8 mouse cellular contexts compared by ENCODE assay signal in genomic region chr9:77751091-77751521, GRCm38 (mm10). TPM values are rescaled to one million over a fixed set of nuclear protein-coding genes. Genes with fewer than 3 reads are reported as not detected.
DNase-seq lines count a peak whose midpoint lies in the region; ATAC-seq and TF ChIP-seq lines count a peak whose summit lies in the region.

No protein-coding gene starts in this region.

- H3K4me2 ChIP-seq in forebrain, embryonic 12.5 days = peak overlapping the region; percentile 69
- H3K4me2 ChIP-seq in limb, embryonic 14.5 days (replicated peaks; ENCODE audit: low read depth, low read length, severe bottlenecking) = peak overlapping the region; percentile 72

- no peaks in the 10 kb centered on the region for H3K27me3 ChIP-seq in kidney, adult 2 months (replicated peaks; ENCODE audit: control insufficient read depth, insufficient read depth, low read length)
- no peaks in the 10 kb centered on the region for H3K27me3 ChIP-seq in ES-Bruce4 (ENCODE audit: control insufficient read depth, insufficient read depth, low read length, poor library complexity, severe bottlenecking)
- H3K27me3 ChIP-seq in forebrain, embryonic 12.5 days = no peaks in the 10 kb centered on the region; the same call in 1 of the 2 replicates
- H3K27me3 ChIP-seq in limb, embryonic 14.5 days (ENCODE audit: control insufficient read depth, insufficient read depth, low read length) = no peaks in the 10 kb centered on the region

- no peak for TF ChIP-seq POLR2A in kidney, adult 2 months (IDR thresholded peaks at IDR 0.05; ENCODE audit: low read depth, low read length)
- no peak for TF ChIP-seq POLR2A in ES-Bruce4 (IDR thresholded peaks at IDR 0.05; ENCODE audit: insufficient read depth, low read length)
- no peak for TF ChIP-seq POLR2A in limb, embryonic 14.5 days (IDR thresholded peaks at IDR 0.05; ENCODE audit: borderline replicate concordance, extremely low read depth, insufficient read depth, insufficient read length)
- TF ChIP-seq POLR2A in olfactory bulb, adult 2 months (IDR thresholded peaks at IDR 0.05; ENCODE audit: insufficient read depth, low read depth, low read length) = no peak

- peaks cover 9% of the 10 kb centered on the region; the same call in 1 of the 2 replicates for H3K4me1 ChIP-seq in kidney, adult 2 months (ENCODE audit: control insufficient read depth, insufficient read depth, low read length)
- no peaks in the 10 kb centered on the region for H3K4me1 ChIP-seq in ES-Bruce4 (ENCODE audit: control insufficient read depth, insufficient read depth, low read length)
- peaks cover 21% of the 10 kb centered on the region for H3K4me1 ChIP-seq in forebrain, embryonic 12.5 days
- peaks cover 5% of the 10 kb centered on the region; the same call in 1 of the 2 replicates for H3K4me1 ChIP-seq in limb, embryonic 14.5 days (ENCODE audit: control insufficient read depth, insufficient read depth, low read length)
- H3K4me1 ChIP-seq in olfactory bulb, adult 2 months (ENCODE audit: control insufficient read depth, insufficient read depth, low read length) = peaks cover 3% of the 10 kb centered on the region

- ATAC-seq in forebrain, embryonic 12.5 days (ENCODE audit: low FRiP score) = peak; percentile 1; the same call in 1 of the 2 replicates
- ATAC-seq in limb, embryonic 14.5 days (ENCODE audit: low FRiP score, low read depth) = no peak

- H3K27ac ChIP-seq in kidney, adult 2 months (ENCODE audit: insufficient read depth, low read depth, low read length) = peak overlapping the region; percentile 88
- H3K27ac ChIP-seq in ES-Bruce4 (ENCODE audit: insufficient read depth, low read length) = peak overlapping the region; percentile 76
- peak overlapping the region; percentile 84 for H3K27ac ChIP-seq in forebrain, embryonic 12.5 days
- H3K27ac ChIP-seq in limb, embryonic 14.5 days (replicated peaks; ENCODE audit: low read depth, low read length) = peak overlapping the region; percentile 66
- peak overlapping the region; percentile 87 for H3K27ac ChIP-seq in olfactory bulb, adult 2 months (ENCODE audit: insufficient read depth, low read depth, low read length)

- no peaks in the 10 kb centered on the region for H3K9me3 ChIP-seq in ES-Bruce4 (replicated peaks; ENCODE audit: control insufficient read depth, insufficient read depth, low read length, poor library complexity, severe bottlenecking)
- H3K9me3 ChIP-seq in forebrain, embryonic 12.5 days = no peaks in the 10 kb centered on the region
- H3K9me3 ChIP-seq in limb, embryonic 14.5 days (ENCODE audit: control insufficient read depth, low read length) = no peaks in the 10 kb centered on the region

- TF ChIP-seq EP300 in ES-Bruce4 (IDR thresholded peaks at IDR 0.05; ENCODE audit: insufficient read depth, low read depth, low read length) = no peak

- no peak for TF ChIP-seq CTCF in kidney, adult 2 months (conservative IDR thresholded peaks at IDR 0.05; ENCODE audit: insufficient read depth, insufficient read length, low read depth, low read length)
- TF ChIP-seq CTCF in ES-Bruce4 (IDR thresholded peaks at IDR 0.05; ENCODE audit: low read depth, low read length) = no peak
- no peak for TF ChIP-seq CTCF in olfactory bulb, adult 2 months (IDR thresholded peaks at IDR 0.05; ENCODE audit: insufficient read depth, low read depth, low read length)

- peak overlapping the region; percentile 76 for H3K4me3 ChIP-seq in kidney, adult 2 months (ENCODE audit: insufficient read depth, low read depth, low read length)
- H3K4me3 ChIP-seq in ES-Bruce4 (ENCODE audit: low read depth, low read length) = peak overlapping the region; percentile 84
- H3K4me3 ChIP-seq in forebrain, embryonic 12.5 days (replicated peaks) = peak overlapping the region; percentile 59
- peak overlapping the region; percentile 64 for H3K4me3 ChIP-seq in limb, embryonic 14.5 days (replicated peaks; ENCODE audit: low read length)
- H3K4me3 ChIP-seq in olfactory bulb, adult 2 months (ENCODE audit: insufficient read depth, low read depth, low read length) = peak overlapping the region; percentile 60

- no peaks in the 10 kb centered on the region for H3K36me3 ChIP-seq in kidney, adult 2 months (ENCODE audit: control insufficient read depth, insufficient read depth, low read length)
- no peaks in the 10 kb centered on the region for H3K36me3 ChIP-seq in ES-Bruce4 (ENCODE audit: control insufficient read depth, insufficient read depth, low read length, poor library complexity, severe bottlenecking)
- H3K36me3 ChIP-seq in forebrain, embryonic 12.5 days (replicated peaks) = no peaks in the 10 kb centered on the region
- H3K36me3 ChIP-seq in limb, embryonic 14.5 days (ENCODE audit: control insufficient read depth, insufficient read depth, low read length) = no peaks in the 10 kb centered on the region

- DNase-seq in kidney, adult 2 months = no peak
- DNase-seq in kidney, postnatal 4 days = no peak
- DNase-seq in limb, embryonic 14.5 days (ENCODE audit: low spot score) = peak; percentile 12
- no peak for DNase-seq in thymus, postnatal 4 days
- no peak for DNase-seq in layer of hippocampus, adult 8-10 months (ENCODE audit: low spot score in 2 of 2)

- H3K9ac ChIP-seq in ES-Bruce4 (ENCODE audit: low read depth, poor library complexity, severe bottlenecking) = peak overlapping the region; percentile 90
- peak overlapping the region; percentile 66 for H3K9ac ChIP-seq in forebrain, embryonic 12.5 days
- peak overlapping the region; percentile 67 for H3K9ac ChIP-seq in limb, embryonic 14.5 days (ENCODE audit: low read depth, low read length, severe bottlenecking)

- WGBS in kidney, adult 2 months = under 1% methylated on average over 12 of the region's 12 CpGs
- 2% methylated on average over 12 of the region's 12 CpGs for WGBS in forebrain, embryonic 12.5 days
- 2% methylated on average over 12 of the region's 12 CpGs for WGBS in limb, embryonic 14.5 days
- WGBS in olfactory bulb, adult 2 months = under 1% methylated on average over 12 of the region's 12 CpGs

RNA-seq across cellular contexts. Expression of gene Gclc, which starts 3.2 kb away (rescaled TPM):
- polyA plus RNA-seq in kidney, adult 2 months (2012; rRNA removed) = 88.7 and 99.9 TPM in 2 replicates
- 50.5 and 53.1 TPM in 2 replicates for polyA plus RNA-seq in ES-Bruce4 (2011; ENCODE audit: insufficient read depth, insufficient read length, low read depth, missing spikeins)
- 22.5 and 23.5 TPM in 2 replicates for polyA plus RNA-seq in forebrain, embryonic 12.5 days (2016; fragmentation: Nextera tagmentation; extraction: Ambion mirVana)
- polyA plus RNA-seq in limb, embryonic 14.5 days (2012; rRNA removed) = 15.2 and 17.0 TPM in 2 replicates
- polyA plus RNA-seq in limb, embryonic 14.5 days (2014; fragmentation: Nextera tagmentation; extraction: Ambion mirVana) = 14.0 and 15.2 TPM in 2 replicates
- polyA plus RNA-seq in olfactory bulb, adult 2 months (2012; ENCODE audit: insufficient read depth, insufficient read length, low replicate concordance, missing spikeins) = not detected in 2 replicates
- 10 to 100 TPM; 44.5 to 49.5 (median 47.1) TPM for total RNA-seq in layer of hippocampus, adult 8-10 months (2022)
